Comparison of ENCODE assay signal across 9 mouse cellular contexts in genomic region chr5:74677399-74678338, GRCm38 (mm10). TPM values are rescaled to one million over a fixed set of nuclear protein-coding genes. Genes with fewer than 3 reads are reported as not detected.
DNase-seq lines count a peak whose midpoint lies in the region; ATAC-seq and TF ChIP-seq lines count a peak whose summit lies in the region.
"Had no signal": no experiment of that assay in that cellular context is flagged by ENCODE, and none has a peak within 500 bp of the region (broad histone marks: within the 10 kb centered on the region; RNA-seq: fewer than 3 reads in every experiment).

No protein-coding gene starts in this region.

- 53% methylated on average over 19 of the region's 19 CpGs for WGBS in heart, adult 2 months
- 55% methylated on average over 19 of the region's 19 CpGs for WGBS in embryonic facial prominence, embryonic 14.5 days
- WGBS in neural tube, embryonic 14.5 days: 47% methylated on average over 19 of the region's 19 CpGs
- 61% methylated on average over 19 of the region's 19 CpGs for WGBS in intestine, embryonic 16.5 days

- H3K4me3 ChIP-seq in heart, adult 2 months: 0 out of 2 replicates have a peak overlapping the region, but pooled peaks have one; percentile 10
- no peak overlapping the region for H3K4me3 ChIP-seq in embryonic facial prominence, embryonic 14.5 days (ENCODE audit: low read depth, low read length)
- H3K4me3 ChIP-seq in layer of hippocampus, adult 2 months: peak overlapping the region; percentile 48
- peak overlapping the region; percentile 24 for H3K4me3 ChIP-seq in neural tube, embryonic 14.5 days (ENCODE audit: low read depth, low read length)
- no peak overlapping the region for H3K4me3 ChIP-seq in intestine, embryonic 16.5 days (ENCODE audit: low read length)
- H3K4me3 ChIP-seq: myocyte had no signal

- H3K27me3 ChIP-seq in heart, adult 2 months (ENCODE audit: control insufficient read depth, insufficient read depth, low read length): no peaks in the 10 kb centered on the region
- H3K27me3 ChIP-seq in embryonic facial prominence, embryonic 14.5 days (replicated peaks; ENCODE audit: control insufficient read depth, insufficient read depth, low read length): no peaks in the 10 kb centered on the region
- H3K27me3 ChIP-seq in neural tube, embryonic 14.5 days (ENCODE audit: control insufficient read depth, insufficient read depth, low read length): no peaks in the 10 kb centered on the region
- no peaks in the 10 kb centered on the region for H3K27me3 ChIP-seq in intestine, embryonic 16.5 days (replicated peaks; ENCODE audit: control insufficient read depth, insufficient read depth, low read length)

- H3K79me2 ChIP-seq in heart, adult 2 months (replicated peaks; ENCODE audit: control insufficient read depth, insufficient read depth, low read length): no peaks in the 10 kb centered on the region

- TF ChIP-seq EP300 in heart, adult 2 months (IDR thresholded peaks at IDR 0.05; ENCODE audit: insufficient read depth, low read depth, low read length): no peak

- H3K27ac ChIP-seq in heart, adult 2 months: peak overlapping the region; percentile 83
- H3K27ac ChIP-seq in embryonic facial prominence, embryonic 14.5 days (replicated peaks; ENCODE audit: low read depth, low read length): peak overlapping the region; percentile 67; the same call in 1 of the 2 replicates
- H3K27ac ChIP-seq in layer of hippocampus, adult 2 months: peak overlapping the region; percentile 76
- H3K27ac ChIP-seq in neural tube, embryonic 14.5 days (ENCODE audit: low read depth, low read length): peak overlapping the region; percentile 69
- no peak overlapping the region for H3K27ac ChIP-seq in intestine, embryonic 16.5 days (ENCODE audit: low read length)

- peak in 1 of 2 experiments; percentile 47 for DNase-seq in heart, adult 2 months
- DNase-seq in heart, adult 8-10 months (ENCODE audit: low spot score): no peak
- DNase-seq in embryonic facial prominence, embryonic 14.5 days (ENCODE audit: low spot score): peak; percentile 27
- peak; percentile 52 to 75 for DNase-seq in layer of hippocampus, adult 2 months (ENCODE audit: low spot score in 2 of 2)
- DNase-seq in embryo, embryonic 11 days: no peak
- no peak for DNase-seq in spleen, postnatal 10 days (ENCODE audit: low spot score in 2 of 2)

- no peak for TF ChIP-seq CTCF in heart, adult 2 months (IDR thresholded peaks at IDR 0.05)
- no peak for TF ChIP-seq CTCF in layer of hippocampus, adult 2 months (conservative IDR thresholded peaks at IDR 0.05)

- peaks cover 29% of the 10 kb centered on the region for H3K4me1 ChIP-seq in heart, adult 2 months (ENCODE audit: control insufficient read depth, insufficient read depth, low read length)
- peaks cover 9% of the 10 kb centered on the region; the same call in 1 of the 2 replicates for H3K4me1 ChIP-seq in embryonic facial prominence, embryonic 14.5 days (ENCODE audit: control insufficient read depth, insufficient read depth, low read length)
- H3K4me1 ChIP-seq in neural tube, embryonic 14.5 days (ENCODE audit: control insufficient read depth, insufficient read depth, low read length): no peaks in the 10 kb centered on the region
- no peaks in the 10 kb centered on the region for H3K4me1 ChIP-seq in intestine, embryonic 16.5 days (ENCODE audit: control insufficient read depth, insufficient read depth, low read length)

- peak overlapping the region; percentile 40 for H3K9ac ChIP-seq in heart, adult 2 months (ENCODE audit: low read depth, low read length)
- H3K9ac ChIP-seq in embryonic facial prominence, embryonic 14.5 days (ENCODE audit: low read depth, low read length): peak overlapping the region; percentile 25; the same call in 1 of the 2 replicates
- peak overlapping the region; percentile 47; the same call in 1 of the 2 replicates for H3K9ac ChIP-seq in neural tube, embryonic 14.5 days (replicated peaks; ENCODE audit: low read depth, low read length)
- no peak overlapping the region for H3K9ac ChIP-seq in intestine, embryonic 16.5 days (ENCODE audit: low read depth, low read length)

- peak; percentile 70; the same call in 1 of the 2 replicates for ATAC-seq in embryonic facial prominence, embryonic 14.5 days (ENCODE audit: low read depth)
- peak; percentile 96 for ATAC-seq in neural tube, embryonic 14.5 days (ENCODE audit: low read depth)
- ATAC-seq in intestine, embryonic 16.5 days: no peak

- no peaks in the 10 kb centered on the region for H3K9me3 ChIP-seq in embryonic facial prominence, embryonic 14.5 days (ENCODE audit: control insufficient read depth, low read length)
- no peaks in the 10 kb centered on the region for H3K9me3 ChIP-seq in neural tube, embryonic 14.5 days (ENCODE audit: control insufficient read depth, low read length)
- H3K9me3 ChIP-seq in intestine, embryonic 16.5 days (ENCODE audit: control insufficient read depth, low read length): no peaks in the 10 kb centered on the region

- H3K4me2 ChIP-seq in embryonic facial prominence, embryonic 14.5 days (ENCODE audit: low read depth, low read length): no peak overlapping the region
- H3K4me2 ChIP-seq in neural tube, embryonic 14.5 days (ENCODE audit: low read depth, low read length): peak overlapping the region; percentile 29
- no peak overlapping the region for H3K4me2 ChIP-seq in intestine, embryonic 16.5 days (ENCODE audit: low read depth, low read length)

- no peak for TF ChIP-seq POLR2A in heart, adult 2 months (IDR thresholded peaks at IDR 0.05; ENCODE audit: insufficient read depth, low read depth, low read length)

- H3K36me3 ChIP-seq in heart, adult 2 months (ENCODE audit: control insufficient read depth, insufficient read depth, low read length): peaks cover 33% of the 10 kb centered on the region
- H3K36me3 ChIP-seq in embryonic facial prominence, embryonic 14.5 days (ENCODE audit: control insufficient read depth, insufficient read depth, low read length): no peaks in the 10 kb centered on the region
- no peaks in the 10 kb centered on the region for H3K36me3 ChIP-seq in neural tube, embryonic 14.5 days (ENCODE audit: control insufficient read depth, insufficient read depth, low read length)
- no peaks in the 10 kb centered on the region for H3K36me3 ChIP-seq in intestine, embryonic 16.5 days (ENCODE audit: control insufficient read depth, insufficient read depth, low read length)

- intact Hi-C loops in heart, adult 2 months (cut with DNase I): loop anchor here (2.0 kb wide), 1 partner anchor 37 kb away; no protein-coding TSS in a partner anchor

RNA-seq across cellular contexts. Expression of gene Lnx1, which starts 25.0 kb away (rescaled TPM):
- total RNA-seq in heart, adult 2 months (2021): 10 to 100 TPM in 1 of 2 experiments, 1 to 10 TPM in 1; 9.8 to 12.2 TPM
- polyA plus RNA-seq in heart, adult 2 months (2012; rRNA removed): 6.8 and 13.8 TPM in 2 replicates
- 10 to 100 TPM; 11.3 to 17.8 (median 13.3) TPM for total RNA-seq in heart, adult 8-10 months (2022)
- polyA plus RNA-seq in embryonic facial prominence, embryonic 14.5 days (2014; fragmentation: Nextera tagmentation; extraction: Ambion mirVana): 2.3 and 2.4 TPM in 2 replicates
- total RNA-seq in layer of hippocampus, adult 2 months (2021): 10 to 100 TPM; 11.5 to 14.6 TPM
- polyA plus RNA-seq in neural tube, embryonic 14.5 days (2014; fragmentation: Nextera tagmentation; extraction: Ambion mirVana): 7.7 and 12.6 TPM in 2 replicates
- 5.9 and 6.1 TPM in 2 replicates for polyA plus RNA-seq in intestine, embryonic 16.5 days (2015; fragmentation: Nextera tagmentation; extraction: Ambion mirVana)

Comparison
In these comparisons a context has a peak if more than half of its experiments do, and no peak if none do; other contexts are left out.
1. DNase-seq: peak in embryonic facial prominence, embryonic 14.5 days (single experiment) and layer of hippocampus, adult 2 months (2 of 2); none in heart, adult 8-10 months (single experiment), embryo, embryonic 11 days (single experiment) and spleen, postnatal 10 days (0 of 2).
2. H3K4me3 ChIP-seq: peak in heart, adult 2 months (single experiment), layer of hippocampus, adult 2 months (single experiment) and neural tube, embryonic 14.5 days (single experiment); none in embryonic facial prominence, embryonic 14.5 days (single experiment) and intestine, embryonic 16.5 days (single experiment).